Mouse (Mus musculus) MEL (cell line): Measurements from ENCODE around the gene Insrr.

Source experiments
- CHD1 ChIP-seq: IDR thresholded peaks from 2 replicates; pipeline ENCODE4 v1.6.1; 2012; ENCODE audit warnings: low read depth, mild to moderate bottlenecking, inconsistent platforms, low read length, improper control_type of control experiment
- CTCF ChIP-seq, 3 experiments: IDR thresholded peaks in 2 of 3; conservative IDR thresholded peaks in 1 of 3; 2 replicates each; pipeline ENCODE4 v1.5.1; 2011 to 2012; ENCODE audit warnings: low read length in 3 of 3, low read depth in 2 of 3, mild to moderate bottlenecking in 2 of 3, improper control_type of control experiment in 1 of 3, inconsistent platforms in 1 of 3, mixed read lengths in 1 of 3, moderate library complexity in 1 of 3; ENCODE audit not compliant: control insufficient read depth in 1 of 3, insufficient read depth in 1 of 3, poor library complexity in 1 of 3, severe bottlenecking in 1 of 3
- ETS1 ChIP-seq: IDR thresholded peaks from 2 replicates; pipeline ENCODE4 v1.6.1; 2012; ENCODE audit warnings: low read depth, mild to moderate bottlenecking, inconsistent platforms, low read length, improper control_type of control experiment, moderate library complexity
- MAFK ChIP-seq: IDR thresholded peaks from 2 replicates; pipeline ENCODE4 v1.6.1; 2011; ENCODE audit warnings: low read depth, mild to moderate bottlenecking, low read length, improper control_type of control experiment, borderline replicate concordance

- TF ChIP-seq MAFK (no peak), CHD1 (no peak), CTCF (IDR thresholded peaks at IDR 0.05 in 2 of 3, conservative IDR thresholded peaks at IDR 0.05 in 1 of 3; ENCODE audit: control insufficient read depth in 1 of 3, insufficient read depth in 1 of 3, low read depth in 2 of 3, low read length in 3 of 3, poor library complexity in 1 of 3, severe bottlenecking in 1 of 3) (no peak), ETS1 (no peak)
These were observed 42.9 kb upstream of the Insrr start for GRCm38 (mm10) chr3:87753829-87754228.
